Mouse (Mus musculus): ENCODE data around the gene Lrtm1.

DNA sequence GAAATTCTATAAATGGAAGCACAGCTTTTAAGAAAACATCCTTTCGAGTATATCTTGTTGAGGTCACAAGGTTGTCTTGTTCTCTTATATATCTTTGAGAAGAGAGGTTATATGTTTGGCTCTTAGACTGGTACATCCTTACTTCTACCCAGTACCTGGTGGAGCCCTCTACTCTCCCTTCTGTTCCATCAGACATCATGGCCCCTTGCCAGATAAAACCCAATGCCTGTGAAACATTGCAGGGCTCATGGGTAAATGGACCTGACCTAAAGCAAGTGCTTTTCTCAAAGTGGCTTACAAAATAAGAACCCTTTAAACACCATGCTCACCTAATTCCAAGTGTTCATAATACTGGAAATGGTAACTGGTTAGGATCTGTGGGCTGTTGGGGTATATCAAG lies 43.5 kb downstream of the Lrtm1 start:
- TF ChIP-seq GATA1 (IDR thresholded peaks at IDR 0.05; ENCODE audit: low read length) (no peak), TAL1 (IDR thresholded peaks at IDR 0.05; ENCODE audit: low read length) (no peak)

Measured in erythroblast, embryonic 14.5 days (primary cell).